Mouse (Mus musculus): Measurements from ENCODE around the gene Slc39a5.
A peak's percentile ranks its signal among the peaks of the same experiment; 100 is the strongest.

Gene Slc39a5

GRCm38 (mm10) chr10:128410560-128410845 lies 9.5 kb upstream of the Slc39a5 start:
- no peak for DNase-seq (ENCODE audit: low read depth, low spot score)

- DNase-seq (ENCODE audit: low read depth, low spot score), result peak; percentile 98
Measured at GRCm38 (mm10) chr10:128409692-128410559, 8.9 kb upstream of the Slc39a5 start.

GRCm38 (mm10) chr10:128408591-128409535 lies 7.8 kb upstream of the Slc39a5 start:
- peak; percentile 54 for DNase-seq (ENCODE audit: low read depth, low spot score)

- DNase-seq (ENCODE audit: low read depth, low spot score), result no peak
Measured at GRCm38 (mm10) chr10:128403931-128404330, 2.9 kb upstream of the Slc39a5 start.

GRCm38 (mm10) chr10:128401638-128402037 lies 609 bp upstream of the Slc39a5 start:
- DNase-seq (ENCODE audit: low read depth, low spot score), result no peak

- no peak for DNase-seq (ENCODE audit: low read depth, low spot score)
Measured at GRCm38 (mm10) chr10:128400338-128400737, 691 bp downstream of the Slc39a5 start.

- no peak for DNase-seq (ENCODE audit: low read depth, low spot score)
Measured at GRCm38 (mm10) chr10:128397466-128397865, 3.6 kb downstream of the Slc39a5 start.

- no peak for DNase-seq (ENCODE audit: low read depth, low spot score)
Measured at GRCm38 (mm10) chr10:128396716-128397264, 4.2 kb downstream of the Slc39a5 start.

- no peak for DNase-seq (ENCODE audit: low read depth, low spot score)
Measured at GRCm38 (mm10) chr10:128396017-128396673, 4.9 kb downstream of the Slc39a5 start.

- DNase-seq (ENCODE audit: low read depth, low spot score), result no peak
Measured at GRCm38 (mm10) chr10:128391850-128392249, 9.2 kb downstream of the Slc39a5 start.

- DNase-seq (ENCODE audit: low read depth, low spot score), result no peak
Measured at GRCm38 (mm10) chr10:128390366-128390765, 10.7 kb downstream of the Slc39a5 start.

- DNase-seq (ENCODE audit: low read depth, low spot score), result no peak
Measured at GRCm38 (mm10) chr10:128389570-128389969, 11.5 kb downstream of the Slc39a5 start.

GRCm38 (mm10) chr10:128388941-128389340 lies 12.1 kb downstream of the Slc39a5 start:
- DNase-seq (ENCODE audit: low read depth, low spot score), result no peak

- DNase-seq (ENCODE audit: low read depth, low spot score), result no peak
Measured at GRCm38 (mm10) chr10:128385902-128386301, 15.1 kb downstream of the Slc39a5 start.

GRCm38 (mm10) chr10:128382482-128382881 lies 18.5 kb downstream of the Slc39a5 start:
- no peak for DNase-seq (ENCODE audit: low read depth, low spot score)

GRCm38 (mm10) chr10:128380565-128380964 lies 20.5 kb downstream of the Slc39a5 start:
- DNase-seq (ENCODE audit: low read depth, low spot score), result no peak

- DNase-seq (ENCODE audit: low read depth, low spot score), result no peak
Measured at GRCm38 (mm10) chr10:128379260-128379659, 21.8 kb downstream of the Slc39a5 start.

- no peak for DNase-seq (ENCODE audit: low read depth, low spot score)
Measured at GRCm38 (mm10) chr10:128378462-128378861, 22.6 kb downstream of the Slc39a5 start.

- no peak for DNase-seq (ENCODE audit: low read depth, low spot score)
Measured at GRCm38 (mm10) chr10:128377940-128378448, 23.0 kb downstream of the Slc39a5 start.

GRCm38 (mm10) chr10:128377222-128377939 lies 23.6 kb downstream of the Slc39a5 start:
- peak; percentile 68 for DNase-seq (ENCODE audit: low read depth, low spot score)

Data from mesoderm, embryonic 11.5 days (tissue).